Mouse (Mus musculus): ENCODE measurements around the gene Gm44790. TPM values are rescaled to one million over a fixed set of nuclear protein-coding genes. Genes with fewer than 3 reads are reported as not detected.
A peak's percentile ranks its signal among the peaks of the same experiment; 100 is the strongest.

Gene Gm44790
- polyA plus RNA-seq, 1 experiment from 2014 or later = not detected

GRCm38 (mm10) chr6:86474072-86474471 is 47.6 kb downstream of the Gm44790 start:
- no peaks in the 10 kb centered on the region for H3K9me3 ChIP-seq (ENCODE audit: control insufficient read depth, low read length)
- H3K9ac ChIP-seq (ENCODE audit: low read length) = no peak overlapping the region
- 91% methylated on average over 5 of the region's 5 CpGs for WGBS
- H3K4me1 ChIP-seq (replicated peaks; ENCODE audit: control insufficient read depth, insufficient read depth, low read length) = peaks cover 31% of the 10 kb centered on the region
- no peaks in the 10 kb centered on the region for H3K27me3 ChIP-seq (replicated peaks; ENCODE audit: control insufficient read depth, insufficient read depth, low read length)
- DNase-seq (ENCODE audit: low spot score) (no peak), ATAC-seq (replicated peaks; ENCODE audit: low FRiP score, low TSS enrichment, low read depth) (no peak)
- no peak overlapping the region for H3K4me3 ChIP-seq (ENCODE audit: low read depth, low read length)
- no peak overlapping the region for H3K27ac ChIP-seq (ENCODE audit: low read depth)
- peaks cover 7% of the 10 kb centered on the region; the same call in 1 of the 2 replicates for H3K36me3 ChIP-seq (ENCODE audit: control insufficient read depth, insufficient read depth, low read length)
- no peak overlapping the region for H3K4me2 ChIP-seq (ENCODE audit: low read length)

- DNase-seq (ENCODE audit: low spot score) (no peak), ATAC-seq (replicated peaks; ENCODE audit: low FRiP score, low TSS enrichment, low read depth) (no peak)
- Histone ChIP-seq H3K4me2 (ENCODE audit: low read length) (no peak overlapping the region), H3K27me3 (replicated peaks; ENCODE audit: control insufficient read depth, insufficient read depth, low read length) (no peaks in the 10 kb centered on the region), H3K27ac (ENCODE audit: low read depth) (no peak overlapping the region), H3K4me1 (replicated peaks; ENCODE audit: control insufficient read depth, insufficient read depth, low read length) (peaks cover 37% of the 10 kb centered on the region), H3K9me3 (ENCODE audit: control insufficient read depth, low read length) (no peaks in the 10 kb centered on the region), H3K9ac (ENCODE audit: low read length) (no peak overlapping the region), H3K36me3 (ENCODE audit: control insufficient read depth, insufficient read depth, low read length) (peaks cover 5% of the 10 kb centered on the region; the same call in 1 of the 2 replicates), H3K4me3 (ENCODE audit: low read depth, low read length) (no peak overlapping the region)
Measured at GRCm38 (mm10) chr6:86474646-86475181, 48.3 kb downstream of the Gm44790 start.

- DNase-seq (ENCODE audit: low spot score) = no peak
- H3K4me2 ChIP-seq (ENCODE audit: low read length) = no peak overlapping the region
- H3K9ac ChIP-seq (ENCODE audit: low read length) = no peak overlapping the region
- no peak for ATAC-seq (replicated peaks; ENCODE audit: low FRiP score, low TSS enrichment, low read depth)
- H3K4me1 ChIP-seq (replicated peaks; ENCODE audit: control insufficient read depth, insufficient read depth, low read length) = peaks cover 45% of the 10 kb centered on the region
- H3K27me3 ChIP-seq (replicated peaks; ENCODE audit: control insufficient read depth, insufficient read depth, low read length) = no peaks in the 10 kb centered on the region
- H3K9me3 ChIP-seq (ENCODE audit: control insufficient read depth, low read length) = no peaks in the 10 kb centered on the region
- H3K36me3 ChIP-seq (ENCODE audit: control insufficient read depth, insufficient read depth, low read length) = no peaks in the 10 kb centered on the region
- H3K27ac ChIP-seq (ENCODE audit: low read depth) = no peak overlapping the region; the same call in 1 of the 2 replicates
- H3K4me3 ChIP-seq (ENCODE audit: low read depth, low read length) = no peak overlapping the region
- 67% methylated on average over 9 of the region's 9 CpGs for WGBS
Measured at GRCm38 (mm10) chr6:86475462-86476167, 49.2 kb downstream of the Gm44790 start.

GRCm38 (mm10) chr6:86476931-86477330 is 50.5 kb downstream of the Gm44790 start:
- Histone ChIP-seq H3K9ac (ENCODE audit: low read length) (no peak overlapping the region), H3K27me3 (replicated peaks; ENCODE audit: control insufficient read depth, insufficient read depth, low read length) (no peaks in the 10 kb centered on the region), H3K27ac (ENCODE audit: low read depth) (0 out of 2 replicates have a peak overlapping the region, but pooled peaks have one; percentile 22), H3K4me3 (ENCODE audit: low read depth, low read length) (no peak overlapping the region), H3K36me3 (ENCODE audit: control insufficient read depth, insufficient read depth, low read length) (no peaks in the 10 kb centered on the region), H3K9me3 (ENCODE audit: control insufficient read depth, low read length) (no peaks in the 10 kb centered on the region), H3K4me2 (ENCODE audit: low read length) (no peak overlapping the region), H3K4me1 (replicated peaks; ENCODE audit: control insufficient read depth, insufficient read depth, low read length) (peaks cover 45% of the 10 kb centered on the region)
- 64% methylated on average over 5 of the region's 5 CpGs for WGBS
- no peak for ATAC-seq (replicated peaks; ENCODE audit: low FRiP score, low TSS enrichment, low read depth)
- DNase-seq (ENCODE audit: low spot score) = no peak

GRCm38 (mm10) chr6:86479311-86479710 is 52.9 kb downstream of the Gm44790 start:
- DNase-seq (ENCODE audit: low spot score) (no peak), ATAC-seq (replicated peaks; ENCODE audit: low FRiP score, low TSS enrichment, low read depth) (no peak)
- no peak overlapping the region for H3K4me2 ChIP-seq (ENCODE audit: low read length)
- H3K9me3 ChIP-seq (ENCODE audit: control insufficient read depth, low read length) = no peaks in the 10 kb centered on the region
- H3K27me3 ChIP-seq (replicated peaks; ENCODE audit: control insufficient read depth, insufficient read depth, low read length) = no peaks in the 10 kb centered on the region
- no peaks in the 10 kb centered on the region for H3K36me3 ChIP-seq (ENCODE audit: control insufficient read depth, insufficient read depth, low read length)
- WGBS = 63% methylated on average over 3 of the region's 3 CpGs
- no peak overlapping the region for H3K9ac ChIP-seq (ENCODE audit: low read length)
- peak overlapping the region; percentile 88 for H3K27ac ChIP-seq (ENCODE audit: low read depth)
- peaks cover 36% of the 10 kb centered on the region for H3K4me1 ChIP-seq (replicated peaks; ENCODE audit: control insufficient read depth, insufficient read depth, low read length)
- no peak overlapping the region for H3K4me3 ChIP-seq (ENCODE audit: low read depth, low read length)

- Histone ChIP-seq H3K27ac (ENCODE audit: low read depth) (peak overlapping the region; percentile 88), H3K4me2 (ENCODE audit: low read length) (peak overlapping the region; percentile 46)
Measured at GRCm38 (mm10) chr6:86479816-86480188, 53.3 kb downstream of the Gm44790 start.

GRCm38 (mm10) chr6:86480189-86480831 is 53.9 kb downstream of the Gm44790 start:
- WGBS = 26% methylated on average over 9 of the region's 9 CpGs
- no peaks in the 10 kb centered on the region for H3K9me3 ChIP-seq (ENCODE audit: control insufficient read depth, low read length)
- DNase-seq (ENCODE audit: low spot score) = no peak
- H3K4me1 ChIP-seq (replicated peaks; ENCODE audit: control insufficient read depth, insufficient read depth, low read length) = peaks cover 36% of the 10 kb centered on the region
- no peaks in the 10 kb centered on the region for H3K36me3 ChIP-seq (ENCODE audit: control insufficient read depth, insufficient read depth, low read length)
- H3K4me3 ChIP-seq (ENCODE audit: low read depth, low read length) = peak overlapping the region; percentile 16; the same call in 1 of the 2 replicates
- peak overlapping the region; percentile 88 for H3K27ac ChIP-seq (ENCODE audit: low read depth)
- H3K27me3 ChIP-seq (replicated peaks; ENCODE audit: control insufficient read depth, insufficient read depth, low read length) = no peaks in the 10 kb centered on the region
- peak overlapping the region; percentile 36 for H3K9ac ChIP-seq (ENCODE audit: low read length)
- no peak for ATAC-seq (replicated peaks; ENCODE audit: low FRiP score, low TSS enrichment, low read depth)
- peak overlapping the region; percentile 46 for H3K4me2 ChIP-seq (ENCODE audit: low read length)

More at GRCm38 (mm10) chr6:86479816-86480188, 53.3 kb downstream of the Gm44790 start:
- no peaks in the 10 kb centered on the region for H3K9me3 ChIP-seq (ENCODE audit: control insufficient read depth, low read length)
- DNase-seq (ENCODE audit: low spot score) (no peak), ATAC-seq (replicated peaks; ENCODE audit: low FRiP score, low TSS enrichment, low read depth) (no peak)
- no peak overlapping the region for H3K9ac ChIP-seq (ENCODE audit: low read length)
- H3K36me3 ChIP-seq (ENCODE audit: control insufficient read depth, insufficient read depth, low read length) = no peaks in the 10 kb centered on the region
- H3K27me3 ChIP-seq (replicated peaks; ENCODE audit: control insufficient read depth, insufficient read depth, low read length) = no peaks in the 10 kb centered on the region
- H3K4me1 ChIP-seq (replicated peaks; ENCODE audit: control insufficient read depth, insufficient read depth, low read length) = peaks cover 36% of the 10 kb centered on the region
- no peak overlapping the region for H3K4me3 ChIP-seq (ENCODE audit: low read depth, low read length)

GRCm38 (mm10) chr6:86481871-86482270 is 55.4 kb downstream of the Gm44790 start:
- no peak; the same call in 1 of the 2 replicates for ATAC-seq (replicated peaks; ENCODE audit: low FRiP score, low TSS enrichment, low read depth)
- H3K4me2 ChIP-seq (ENCODE audit: low read length) = no peak overlapping the region
- 77% methylated on average over 5 of the region's 5 CpGs for WGBS

More at GRCm38 (mm10) chr6:86481871-86482270, 55.4 kb downstream of the Gm44790 start:
- no peak overlapping the region for H3K27ac ChIP-seq (ENCODE audit: low read depth)
- H3K36me3 ChIP-seq (ENCODE audit: control insufficient read depth, insufficient read depth, low read length) = no peaks in the 10 kb centered on the region
- H3K27me3 ChIP-seq (replicated peaks; ENCODE audit: control insufficient read depth, insufficient read depth, low read length) = no peaks in the 10 kb centered on the region
- H3K9ac ChIP-seq (ENCODE audit: low read length) = no peak overlapping the region
- H3K9me3 ChIP-seq (ENCODE audit: control insufficient read depth, low read length) = no peaks in the 10 kb centered on the region
- no peak for DNase-seq (ENCODE audit: low spot score)
- peaks cover 36% of the 10 kb centered on the region for H3K4me1 ChIP-seq (replicated peaks; ENCODE audit: control insufficient read depth, insufficient read depth, low read length)
- H3K4me3 ChIP-seq (ENCODE audit: low read depth, low read length) = no peak overlapping the region
